Mouse (Mus musculus): ENCODE results near the gene Arrdc5. TPM values are rescaled to one million over a fixed set of nuclear protein-coding genes. Genes with fewer than 3 reads are reported as not detected.

Arrdc5 gene
- total RNA-seq, 2 experiments from 2014 or later, result not detected

- no peak for ATAC-seq (replicated peaks; ENCODE audit: poor library complexity)
These were observed 42.7 kb downstream of the Arrdc5 start for GRCm38 (mm10) chr17:56257181-56257894.

GRCm38 (mm10) chr17:56256239-56256881 is 43.7 kb downstream of the Arrdc5 start, which contains the start of gene Fem1a:
TSS of gene Fem1a (plus strand) at chr17:56256810.
- ATAC-seq (replicated peaks; ENCODE audit: poor library complexity), result peak; percentile 78

GRCm38 (mm10) chr17:56255863-56256238 is 44.2 kb downstream of the Arrdc5 start:
- ATAC-seq (replicated peaks; ENCODE audit: poor library complexity), result peak; percentile 79

GRCm38 (mm10) chr17:56255429-56255828 is 44.7 kb downstream of the Arrdc5 start:
- no peak for ATAC-seq (replicated peaks; ENCODE audit: poor library complexity)

GRCm38 (mm10) chr17:56254695-56255094 is 45.4 kb downstream of the Arrdc5 start:
- no peak for ATAC-seq (replicated peaks; ENCODE audit: poor library complexity)

- peak; percentile 48 for ATAC-seq (replicated peaks; ENCODE audit: poor library complexity)
These were observed 48.8 kb downstream of the Arrdc5 start for GRCm38 (mm10) chr17:56251136-56251829.

GRCm38 (mm10) chr17:56245608-56246007 is 54.5 kb downstream of the Arrdc5 start:
- ATAC-seq (replicated peaks; ENCODE audit: poor library complexity), result no peak

Other genes starting within 250 kb of the Arrdc5 start
- 13.6 and 13.7 TPM in 2 replicates for gene Ubxn6, start 225.3 kb downstream of the Arrdc5 start, total RNA-seq (2015)
- 17.4 and 19.9 TPM in 2 replicates for gene Ubxn6, start 225.3 kb downstream of the Arrdc5 start, total RNA-seq (2017)
- gene Hdgfl2, start 220.7 kb downstream of the Arrdc5 start, total RNA-seq (2015), result 20.7 and 25.4 TPM in 2 replicates
- gene Hdgfl2, start 220.7 kb downstream of the Arrdc5 start, total RNA-seq (2017), result 80.0 and 87.8 TPM in 2 replicates
- not detected in 2 replicates for gene Plin4, start 190.5 kb downstream of the Arrdc5 start, total RNA-seq (2015)
- not detected in 2 replicates for gene Plin4, start 190.5 kb downstream of the Arrdc5 start, total RNA-seq (2017)
- gene Plin5, start 182.7 kb downstream of the Arrdc5 start, total RNA-seq (2015), result 0.17 TPM in 1 of 2 replicates, not detected in the other
- 0.14 TPM in 1 of 2 replicates, not detected in the other for gene Plin5, start 182.7 kb downstream of the Arrdc5 start, total RNA-seq (2017)
- gene Lrg1, start 178.3 kb downstream of the Arrdc5 start, total RNA-seq (2015), result 1.6 and 3.6 TPM in 2 replicates
- 1.4 and 4.7 TPM in 2 replicates for gene Lrg1, start 178.3 kb downstream of the Arrdc5 start, total RNA-seq (2017)
- gene Sema6b, start 159.9 kb downstream of the Arrdc5 start, total RNA-seq (2015), result 1.8 and 2.2 TPM in 2 replicates
- 3.2 and 4.9 TPM in 2 replicates for gene Sema6b, start 159.9 kb downstream of the Arrdc5 start, total RNA-seq (2017)
- 1.5 and 2.2 TPM in 2 replicates for gene Tnfaip8l1, start 137.8 kb downstream of the Arrdc5 start, total RNA-seq (2015)
- gene Tnfaip8l1, start 137.8 kb downstream of the Arrdc5 start, total RNA-seq (2017), result 0.91 and 2.8 TPM in 2 replicates
- gene Mydgf, start 116.4 kb downstream of the Arrdc5 start, total RNA-seq (2015), result 55.1 and 56.1 TPM in 2 replicates
- gene Mydgf, start 116.4 kb downstream of the Arrdc5 start, total RNA-seq (2017), result 50.4 and 57.1 TPM in 2 replicates
- 27.0 and 31.0 TPM in 2 replicates for gene Dpp9, start 81.4 kb downstream of the Arrdc5 start, total RNA-seq (2015)
- 15.7 and 19.9 TPM in 2 replicates for gene Dpp9, start 81.4 kb downstream of the Arrdc5 start, total RNA-seq (2017)
- gene Fem1a, start 43.5 kb downstream of the Arrdc5 start, total RNA-seq (2015), result 15.3 and 15.9 TPM in 2 replicates
- gene Fem1a, start 43.5 kb downstream of the Arrdc5 start, total RNA-seq (2017), result 20.7 and 23.4 TPM in 2 replicates
- 9.0 and 11.4 TPM in 2 replicates for gene Ticam1, start 23.5 kb downstream of the Arrdc5 start, total RNA-seq (2015)
- gene Ticam1, start 23.5 kb downstream of the Arrdc5 start, total RNA-seq (2017), result 3.0 and 4.1 TPM in 2 replicates
- 7.3 and 8.1 TPM in 2 replicates for gene Plin3, start 7.4 kb downstream of the Arrdc5 start, total RNA-seq (2015)
- gene Plin3, start 7.4 kb downstream of the Arrdc5 start, total RNA-seq (2017), result 28.1 TPM in 2 replicates
- 67.8 and 80.7 TPM in 2 replicates for gene Uhrf1, start 3.0 kb upstream of the Arrdc5 start, total RNA-seq (2015)
- 151 and 160 TPM in 2 replicates for gene Uhrf1, start 3.0 kb upstream of the Arrdc5 start, total RNA-seq (2017)
- 6.7 and 8.5 TPM in 2 replicates for gene Kdm4b, start 25.8 kb upstream of the Arrdc5 start, total RNA-seq (2015)
- 5.9 and 7.3 TPM in 2 replicates for gene Kdm4b, start 25.8 kb upstream of the Arrdc5 start, total RNA-seq (2017)
- 35.9 and 39.7 TPM in 2 replicates for gene Ptprs, start 176.2 kb upstream of the Arrdc5 start, total RNA-seq (2015)
- 35.3 and 38.5 TPM in 2 replicates for gene Ptprs, start 176.2 kb upstream of the Arrdc5 start, total RNA-seq (2017)
- gene Znrf4, start 212.1 kb upstream of the Arrdc5 start, total RNA-seq (2015), result not detected in 2 replicates
- not detected in 2 replicates for gene Znrf4, start 212.1 kb upstream of the Arrdc5 start, total RNA-seq (2017)